Mouse (Mus musculus) heart, postnatal 25 days (tissue): ENCODE measurements around the gene Cep55. TPM values are rescaled to one million over a fixed set of nuclear protein-coding genes. Genes with fewer than 3 reads are reported as not detected.

Experiments used
- DNase-seq: peaks from one replicate; pipeline ENCODE4 v3.0.0; 2022; ENCODE audit warnings: low spot score
- intact Hi-C: fragments of 180-260 bp; cut with DNase I; formaldehyde crosslinking; loops from one replicate; pipeline ENCODE4 v1.15.1; 2025
- total RNA-seq, 2 experiments: library from RNA; stranded (reverse); gene quantifications; 2 replicates each; pipeline ENCODE4 v1.2.3; 2021

Cep55 gene
- total RNA-seq, 2 experiments from 2014 or later = 0.50 to 0.78 TPM

- intact Hi-C loops = loop anchor here (2.0 kb wide), 1 partner anchor 37 kb away; no protein-coding TSS in a partner anchor
- peak; percentile 34 for DNase-seq
These were observed 12.5 kb upstream of the Cep55 start for GRCm38 (mm10) chr19:38042261-38042722.

GRCm38 (mm10) chr19:38043281-38043981 is 11.4 kb upstream of the Cep55 start, which contains the start of gene Myof:
Gene Myof (minus strand): TSS chr19:38043577.
- intact Hi-C loops = loop anchor here (2.0 kb wide), 1 partner anchor 39 kb away; no protein-coding TSS in a partner anchor
- peak; percentile 31 for DNase-seq

- DNase-seq = no peak
- intact Hi-C loops = no loop called here
These were observed 9.6 kb upstream of the Cep55 start for GRCm38 (mm10) chr19:38045198-38045597.

GRCm38 (mm10) chr19:38049686-38050085 is 5.1 kb upstream of the Cep55 start:
- no peak for DNase-seq
- intact Hi-C loops = loop anchor here (2.0 to 10.0 kb wide), 2 partner anchors 95 to 305 kb away; no protein-coding TSS in a partner anchor

GRCm38 (mm10) chr19:38053227-38054041 is 1.4 kb upstream of the Cep55 start:
- intact Hi-C loops = loop anchor here (10.0 kb wide), 1 partner anchor 301 kb away; no protein-coding TSS in a partner anchor
- DNase-seq = no peak

GRCm38 (mm10) chr19:38054149-38054719 is 577 bp upstream of the Cep55 start:
- intact Hi-C loops = loop anchor here (10.0 kb wide), 1 partner anchor 301 kb away; no protein-coding TSS in a partner anchor
- DNase-seq = peak; percentile 68

- intact Hi-C loops = loop anchor here (10.0 kb wide), 1 partner anchor 299 kb away; no protein-coding TSS in a partner anchor
These were observed 987 bp downstream of the Cep55 start for GRCm38 (mm10) chr19:38055798-38056197.

GRCm38 (mm10) chr19:38056276-38056675 is 1.5 kb downstream of the Cep55 start:
- intact Hi-C loops = loop anchor here (10.0 kb wide), 1 partner anchor 299 kb away; no protein-coding TSS in a partner anchor

More at GRCm38 (mm10) chr19:38055798-38056197, 987 bp downstream of the Cep55 start:
- no peak for DNase-seq

GRCm38 (mm10) chr19:38056931-38057330 is 2.1 kb downstream of the Cep55 start:
- intact Hi-C loops = loop anchor here (10.0 kb wide), 1 partner anchor 298 kb away; no protein-coding TSS in a partner anchor
- no peak for DNase-seq

More at GRCm38 (mm10) chr19:38056276-38056675, 1.5 kb downstream of the Cep55 start:
- no peak for DNase-seq

GRCm38 (mm10) chr19:38063201-38063600 is 8.4 kb downstream of the Cep55 start:
- intact Hi-C loops = no loop called here
- DNase-seq = no peak

GRCm38 (mm10) chr19:38064051-38064450 is 9.2 kb downstream of the Cep55 start:
- DNase-seq = no peak
- intact Hi-C loops = no loop called here

- intact Hi-C loops = no loop called here
- DNase-seq = no peak
These were observed 18.4 kb downstream of the Cep55 start for GRCm38 (mm10) chr19:38073226-38073625.

- no peak for DNase-seq
- intact Hi-C loops = no loop called here
These were observed 20.2 kb downstream of the Cep55 start for GRCm38 (mm10) chr19:38075051-38075450.

- DNase-seq = no peak
- intact Hi-C loops = no loop called here
These were observed 21.4 kb downstream of the Cep55 start for GRCm38 (mm10) chr19:38076251-38076650.

- intact Hi-C loops = no loop called here
- no peak for DNase-seq
These were observed 23.2 kb downstream of the Cep55 start for GRCm38 (mm10) chr19:38077851-38078540.

GRCm38 (mm10) chr19:38081361-38081760 is 26.6 kb downstream of the Cep55 start:
- no peak for DNase-seq
- intact Hi-C loops = no loop called here

GRCm38 (mm10) chr19:38082931-38083525 is 28.2 kb downstream of the Cep55 start:
- no peak for DNase-seq
- intact Hi-C loops = no loop called here

- intact Hi-C loops = loop anchor here (5.0 kb wide), 1 partner anchor 121 kb away; no protein-coding TSS in a partner anchor
These were observed 31.0 kb downstream of the Cep55 start for GRCm38 (mm10) chr19:38085841-38086240.

More at GRCm38 (mm10) chr19:38085841-38086240, 31.0 kb downstream of the Cep55 start:
- DNase-seq = no peak
